Mouse (Mus musculus) lung, adult 2 months (tissue): ENCODE measurements around the gene Ptn.

Experiments
- CTCF ChIP-seq: fragments of 200-500 bp; IDR thresholded peaks from 2 replicates; pipeline ENCODE4 v1.5.1; 2011; ENCODE audit warnings: mild to moderate bottlenecking, low read length, control low read depth; ENCODE audit not compliant: insufficient read depth
- POLR2A ChIP-seq: fragments of 200-500 bp; IDR thresholded peaks from 2 replicates; pipeline ENCODE4 v1.6.1; 2011; ENCODE audit warnings: low read depth, mild to moderate bottlenecking, control low read depth, low read length, borderline replicate concordance; ENCODE audit errors: extremely low read depth

DNA sequence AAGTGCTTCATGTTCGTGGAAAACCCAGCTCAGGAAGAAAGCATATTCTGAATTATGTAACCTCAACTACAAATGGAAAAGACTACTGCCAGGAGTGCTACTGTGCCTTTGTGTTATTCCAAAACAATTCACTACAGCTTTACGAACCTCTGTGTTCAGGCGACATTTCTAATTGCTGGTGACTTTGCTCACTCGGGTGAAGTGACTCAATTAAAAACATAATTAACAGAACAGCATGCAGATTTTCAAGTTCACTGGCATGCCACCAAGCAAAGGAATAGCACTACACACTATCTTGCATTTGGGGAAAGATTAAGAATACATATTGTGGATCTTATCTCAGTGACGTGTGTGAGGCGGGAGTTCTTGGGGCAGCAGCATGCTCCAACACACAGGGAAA lies 57.1 kb downstream of the Ptn start:
- TF ChIP-seq POLR2A, result no peak
- no peak for TF ChIP-seq CTCF
